Mouse (Mus musculus) thymus, adult 2 months (tissue): ENCODE measurements around the gene Atp5h.

Experiments used
- CTCF ChIP-seq: fragments of 200-500 bp; IDR thresholded peaks from 2 replicates; pipeline ENCODE4 v1.5.1; 2012; ENCODE audit warnings: mild to moderate bottlenecking, control low read depth, low read length, moderate library complexity, borderline replicate concordance; ENCODE audit not compliant: control insufficient read depth, poor library complexity, insufficient read depth; ENCODE audit errors: extremely low read depth
- POLR2A ChIP-seq: fragments of 200-500 bp; IDR thresholded peaks from 2 replicates; pipeline ENCODE4 v1.6.1; 2012; ENCODE audit warnings: mild to moderate bottlenecking, low read length, control low read depth, moderate library complexity; ENCODE audit not compliant: control insufficient read depth, poor library complexity, insufficient read depth; ENCODE audit errors: extremely low read depth

GRCm38 (mm10) chr11:115448998-115449397 lies 29.2 kb upstream of the Atp5h start:
- TF ChIP-seq POLR2A, result no peak
- no peak for TF ChIP-seq CTCF
